Mouse (Mus musculus) embryo, embryonic 10.5 days (tissue): ENCODE data around the gene Hnrnph3.
"Not testable (repeated sequence)": the region's sequence is repeated elsewhere in the genome, so short reads cannot be mapped to it uniquely, and the experiment has no call there.

Source experiments
- DNase-seq: peaks from one replicate; pipeline ENCODE4 v3.0.0-alpha.2; 2015; ENCODE audit warnings: low spot score

Gene Hnrnph3

GRCm38 (mm10) chr10:63023749-63024579, at the start of gene Hnrnph3, which contains the start of gene Pbld2:
Gene Hnrnph3, minus strand, starts transcription at chr10:63024217.
Gene Pbld2, plus strand, starts transcription at chr10:63024315.
- DNase-seq, result peak; percentile 96

GRCm38 (mm10) chr10:63065988-63066387, 42.0 kb upstream of the Hnrnph3 start:
- DNase-seq, result peak; percentile 86

GRCm38 (mm10) chr10:63065561-63065960, 41.5 kb upstream of the Hnrnph3 start:
- no peak for DNase-seq

- DNase-seq, result no peak
These were observed 40.5 kb upstream of the Hnrnph3 start for GRCm38 (mm10) chr10:63064516-63064915.

- DNase-seq, result no peak
These were observed 39.3 kb upstream of the Hnrnph3 start for GRCm38 (mm10) chr10:63063365-63063764.

- DNase-seq, result no peak
These were observed 38.7 kb upstream of the Hnrnph3 start for GRCm38 (mm10) chr10:63062696-63063095.

- no peak for DNase-seq
These were observed 37.2 kb upstream of the Hnrnph3 start for GRCm38 (mm10) chr10:63061266-63061665.

- DNase-seq, result no peak
These were observed 36.4 kb upstream of the Hnrnph3 start for GRCm38 (mm10) chr10:63060406-63060805.

GRCm38 (mm10) chr10:63059862-63060261, 35.8 kb upstream of the Hnrnph3 start, which contains the start of gene Pbld1:
Gene Pbld1, plus strand, starts transcription at chr10:63060162.
- DNase-seq, result no peak

- DNase-seq, result no peak
These were observed 33.1 kb upstream of the Hnrnph3 start for GRCm38 (mm10) chr10:63056966-63057750.

GRCm38 (mm10) chr10:63054586-63054985, 30.6 kb upstream of the Hnrnph3 start:
- DNase-seq, result no peak

GRCm38 (mm10) chr10:63054071-63054470, 30.1 kb upstream of the Hnrnph3 start:
- DNase-seq, result not testable (repeated sequence)

GRCm38 (mm10) chr10:63053007-63053406, 29.0 kb upstream of the Hnrnph3 start:
- DNase-seq, result no peak

- no peak for DNase-seq
These were observed 28.0 kb upstream of the Hnrnph3 start for GRCm38 (mm10) chr10:63052011-63052410.

- DNase-seq, result no peak
These were observed 27.2 kb upstream of the Hnrnph3 start for GRCm38 (mm10) chr10:63051267-63051666.

GRCm38 (mm10) chr10:63049106-63049505, 25.1 kb upstream of the Hnrnph3 start:
- no peak for DNase-seq

GRCm38 (mm10) chr10:63047751-63048150, 23.7 kb upstream of the Hnrnph3 start:
- DNase-seq, result no peak

GRCm38 (mm10) chr10:63043154-63043553, 19.1 kb upstream of the Hnrnph3 start:
- DNase-seq, result no peak

- DNase-seq, result no peak
These were observed 16.0 kb upstream of the Hnrnph3 start for GRCm38 (mm10) chr10:63039867-63040628.

- DNase-seq, result no peak
These were observed 14.7 kb upstream of the Hnrnph3 start for GRCm38 (mm10) chr10:63038571-63039320.

- no peak for DNase-seq
These were observed 8.9 kb upstream of the Hnrnph3 start for GRCm38 (mm10) chr10:63032956-63033355.
